Mouse (Mus musculus) right cerebral cortex, postnatal 36 days (tissue): ENCODE results near the gene Zfp672.
"Not testable (repeated sequence)": the region's sequence is repeated elsewhere in the genome, so short reads cannot be mapped to it uniquely, and the experiment has no call there.

Experiments used
- DNase-seq, 2 experiments: peaks; one replicate each; pipeline ENCODE4 v3.0.0; 2022; ENCODE audit warnings: low spot score in 2 of 2, mixed read lengths in 1 of 2

Gene Zfp672

GRCm38 (mm10) chr11:58330276-58331148 lies at the start of gene Zfp672, which contains the start of gene Sh3bp5l:
Gene Zfp672 (minus strand): TSS chr11:58330339.
Gene Sh3bp5l (plus strand): TSS chr11:58330724.
- DNase-seq = peak; percentile 85 to 91

- DNase-seq = no peak
Measured at GRCm38 (mm10) chr11:58379516-58379915, 49.4 kb upstream of the Zfp672 start.

GRCm38 (mm10) chr11:58378763-58379278 lies 48.7 kb upstream of the Zfp672 start, which contains the start of gene Lypd8:
Gene Lypd8 (plus strand): TSS chr11:58379043.
- DNase-seq = no peak

- DNase-seq = no peak
Measured at GRCm38 (mm10) chr11:58377686-58378085, 47.5 kb upstream of the Zfp672 start.

- DNase-seq = no peak
Measured at GRCm38 (mm10) chr11:58377273-58377672, 47.1 kb upstream of the Zfp672 start.

- DNase-seq = not testable (repeated sequence)
Measured at GRCm38 (mm10) chr11:58366191-58366590, 36.1 kb upstream of the Zfp672 start.

GRCm38 (mm10) chr11:58364454-58364853 lies 34.3 kb upstream of the Zfp672 start:
- no peak for DNase-seq

- DNase-seq = not testable (repeated sequence)
Measured at GRCm38 (mm10) chr11:58362562-58362961, 32.4 kb upstream of the Zfp672 start.

- DNase-seq = no peak
Measured at GRCm38 (mm10) chr11:58357844-58358534, 27.9 kb upstream of the Zfp672 start.

GRCm38 (mm10) chr11:58357042-58357441 lies 26.9 kb upstream of the Zfp672 start:
- DNase-seq = no peak

GRCm38 (mm10) chr11:58354927-58355326 lies 24.8 kb upstream of the Zfp672 start:
- peak; percentile 29 to 55 for DNase-seq

GRCm38 (mm10) chr11:58354476-58354875 lies 24.3 kb upstream of the Zfp672 start:
- DNase-seq = peak; percentile 26 to 68

- DNase-seq = no peak
Measured at GRCm38 (mm10) chr11:58353709-58354108, 23.6 kb upstream of the Zfp672 start.

- DNase-seq = no peak
Measured at GRCm38 (mm10) chr11:58352681-58353548, 22.8 kb upstream of the Zfp672 start.

GRCm38 (mm10) chr11:58351179-58351578 lies 21.0 kb upstream of the Zfp672 start:
- no peak for DNase-seq

- DNase-seq = no peak
Measured at GRCm38 (mm10) chr11:58350628-58351027, 20.5 kb upstream of the Zfp672 start.

GRCm38 (mm10) chr11:58346745-58347144 lies 16.6 kb upstream of the Zfp672 start:
- DNase-seq = no peak

- no peak for DNase-seq
Measured at GRCm38 (mm10) chr11:58334746-58335145, 4.6 kb upstream of the Zfp672 start.

- no peak for DNase-seq
Measured at GRCm38 (mm10) chr11:58331546-58331945, 1.4 kb upstream of the Zfp672 start.

GRCm38 (mm10) chr11:58331149-58331495 lies 983 bp upstream of the Zfp672 start:
- no peak for DNase-seq

GRCm38 (mm10) chr11:58329906-58330275 lies 248 bp downstream of the Zfp672 start:
- no peak for DNase-seq

- DNase-seq = no peak
Measured at GRCm38 (mm10) chr11:58326781-58327180, 3.4 kb downstream of the Zfp672 start.
